Mouse (Mus musculus) midbrain, embryonic 13.5 days (tissue): Measurements from ENCODE around the gene Olfr681. TPM values are rescaled to one million over a fixed set of nuclear protein-coding genes. Genes with fewer than 3 reads are reported as not detected.
"Not testable (repeated sequence)": the region's sequence is repeated elsewhere in the genome, so short reads cannot be mapped to it uniquely, and the experiment has no call there.

Experiments used
- ATAC-seq: fragments of 200-750 bp; cut with Nextera tagmentation; 2 replicates; pipeline ENCODE4 v1.8.0; 2017; ENCODE audit warnings: mild to moderate bottlenecking, moderate TSS enrichment, moderate library complexity
- H3K27ac ChIP-seq: fragments of 300-500 bp; sonication (generic); 2 replicates; pipeline ENCODE4 v1.5.1; 2015; ENCODE audit warnings: inconsistent platforms, mild to moderate bottlenecking, moderate library complexity
- H3K27me3 ChIP-seq: fragments of 300-500 bp; sonication (generic); 2 replicates; pipeline ENCODE4 v1.6.1; 2015; ENCODE audit warnings: mild to moderate bottlenecking, inconsistent platforms
- H3K36me3 ChIP-seq: fragments of 300-500 bp; sonication (generic); 2 replicates; pipeline ENCODE4 v1.6.1; 2015; ENCODE audit warnings: mild to moderate bottlenecking, inconsistent platforms
- H3K4me1 ChIP-seq: fragments of 300-500 bp; sonication (generic); replicated peaks from 2 replicates; pipeline ENCODE4 v1.6.1; 2015; ENCODE audit warnings: inconsistent platforms
- H3K4me2 ChIP-seq: fragments of 300-500 bp; sonication (generic); replicated peaks from 2 replicates; pipeline ENCODE4 v1.6.1; 2015; ENCODE audit warnings: moderate library complexity, mild to moderate bottlenecking, inconsistent platforms
- H3K4me3 ChIP-seq: fragments of 300-500 bp; sonication (generic); replicated peaks from 2 replicates; pipeline ENCODE4 v1.5.1; 2015; ENCODE audit warnings: mild to moderate bottlenecking, inconsistent platforms
- H3K9ac ChIP-seq: fragments of 300-500 bp; sonication (generic); replicated peaks from 2 replicates; pipeline ENCODE4 v1.6.1; 2015; ENCODE audit warnings: mild to moderate bottlenecking, inconsistent platforms
- H3K9me3 ChIP-seq: fragments of 300-500 bp; sonication (generic); 2 replicates; pipeline ENCODE4 v1.6.1; 2016; ENCODE audit warnings: mild to moderate bottlenecking, inconsistent platforms
- WGBS: fragments of 180-500 bp; shearing (Covaris S2); methylation state at CpG from one replicate; pipeline ENCODE4 v1.1.7; 2015; 5-methylcytosine and 5-hydroxymethylcytosine counted together
- polyA plus RNA-seq: library from polyadenylated mRNA; unstranded; fragments of >200 nt; fragmentation: Nextera tagmentation; extraction: Ambion mirVana; gene quantifications from 2 replicates; pipeline ENCODE4 v1.2.1, GENCODE M21; 2015

The Olfr681 gene
- not detected in 2 replicates for polyA plus RNA-seq

DNA sequence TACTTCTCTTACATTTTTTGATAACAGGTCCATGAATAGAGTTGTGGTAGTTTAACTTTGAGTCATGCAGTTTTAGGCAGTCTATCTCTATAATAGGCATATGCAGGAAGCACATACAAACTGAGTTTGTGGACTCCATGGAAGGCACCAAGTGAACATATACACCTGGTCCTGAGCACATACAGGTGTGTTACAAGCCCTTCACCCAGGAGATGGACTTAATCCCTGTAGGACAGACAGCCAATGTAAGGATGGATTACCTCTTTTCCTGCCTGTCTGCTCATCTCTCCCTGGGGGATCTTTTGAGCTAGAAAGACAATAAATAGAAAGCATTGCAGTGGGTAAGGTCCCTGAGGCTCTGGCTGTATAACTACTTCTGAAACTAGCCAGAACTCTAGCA is at the start of gene Olfr681:
Gene Olfr681, plus strand, starts transcription at position 301 of the 400 bp plus-strand sequence.
- H3K9me3 ChIP-seq = no peaks in the 10 kb centered on the region
- no peak within 1 kb of the TSS for H3K9ac ChIP-seq
- H3K4me3 ChIP-seq = no peak within 1 kb of the TSS
- H3K27ac ChIP-seq = no peak within 1 kb of the TSS
- H3K27me3 ChIP-seq = no peaks in the 10 kb centered on the region
- no peaks in the 10 kb centered on the region for H3K4me1 ChIP-seq
- H3K4me2 ChIP-seq = no peak within 1 kb of the TSS
- no peaks in the 10 kb centered on the region for H3K36me3 ChIP-seq
- ATAC-seq = no peak

DNA sequence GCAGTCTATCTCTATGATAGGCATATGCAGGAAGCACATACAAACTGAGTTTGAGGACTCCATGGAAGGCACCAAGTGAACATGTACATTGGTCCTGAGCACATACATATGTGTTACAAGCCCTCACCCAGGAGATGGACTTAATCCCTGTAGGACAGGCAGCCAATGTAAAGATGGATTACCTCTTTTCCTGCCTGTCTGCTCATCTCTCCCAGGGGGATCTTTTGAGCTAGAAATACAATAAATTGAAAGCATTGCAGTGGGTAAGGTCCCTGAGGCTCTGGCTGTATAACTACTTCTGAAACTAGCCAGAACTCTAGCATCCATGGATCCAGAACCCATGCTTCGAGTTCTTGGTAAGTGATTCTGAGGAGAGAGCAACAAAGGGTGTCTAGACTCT is 35.7 kb upstream of the Olfr681 start, which contains the start of gene Olfr679:
Gene Olfr679, plus strand, starts transcription at position 301 of the 400 bp plus-strand sequence.
- no peak within 1 kb of the TSS for H3K4me2 ChIP-seq
- 62% methylated on average over 1 of the region's 1 CpGs for WGBS

DNA sequence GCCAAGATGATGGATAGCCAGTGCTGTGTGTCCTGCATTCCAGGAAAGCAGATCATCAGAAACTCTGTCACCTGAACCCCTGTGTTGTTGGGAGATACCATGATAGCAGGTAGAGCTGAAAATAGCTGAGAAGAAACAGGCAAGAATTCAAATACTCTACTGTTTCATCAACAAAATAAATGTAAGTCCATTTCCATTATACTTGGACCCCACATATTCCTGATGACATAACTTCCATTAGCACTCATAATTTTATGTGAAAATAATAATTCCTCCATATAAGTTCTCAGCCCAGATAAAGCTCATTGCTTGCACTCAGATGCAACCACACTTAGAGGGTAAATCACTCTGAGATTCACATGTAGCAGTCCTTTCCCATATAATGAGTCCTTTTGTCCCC is 23.9 kb upstream of the Olfr681 start, which contains the start of gene Olfr680-ps1:
Gene Olfr680-ps1, minus strand, starts transcription at position 101 of the 400 bp plus-strand sequence.
- not testable (repeated sequence) for H3K27ac ChIP-seq, H3K27me3 ChIP-seq, H3K9me3 ChIP-seq, H3K4me3 ChIP-seq, ATAC-seq, H3K4me1 ChIP-seq, H3K36me3 ChIP-seq, H3K9ac ChIP-seq, H3K4me2 ChIP-seq

More for the DNA sequence above, 35.7 kb upstream of the Olfr681 start, which contains the start of gene Olfr679:
- Histone ChIP-seq H3K9me3 (no peaks in the 10 kb centered on the region), H3K4me3 (no peak within 1 kb of the TSS), H3K27me3 (no peaks in the 10 kb centered on the region), H3K9ac (no peak within 1 kb of the TSS), H3K36me3 (no peaks in the 10 kb centered on the region), H3K27ac (no peak within 1 kb of the TSS), H3K4me1 (no peaks in the 10 kb centered on the region)
- ATAC-seq = no peak

DNA sequence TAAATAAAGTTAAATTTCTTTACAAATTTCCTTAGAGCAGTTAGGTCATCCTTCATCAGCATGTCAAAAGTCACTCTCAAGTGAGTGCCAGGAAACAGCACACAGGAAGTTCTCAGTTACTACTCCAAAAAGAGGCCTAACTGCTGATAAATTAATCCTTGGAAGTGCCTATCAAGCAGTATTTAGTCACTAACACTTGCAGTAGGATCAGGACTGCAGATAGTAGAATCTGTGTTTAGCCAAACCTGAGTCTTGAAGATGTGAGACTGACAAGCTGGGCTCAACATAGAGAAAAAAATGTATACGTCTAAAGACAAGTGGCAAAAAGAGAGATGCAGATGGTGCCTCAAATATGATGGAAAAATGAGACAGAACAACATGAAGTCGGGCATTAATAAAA is 24.6 kb downstream of the Olfr681 start:
- no peak overlapping the region for H3K27ac ChIP-seq
- ATAC-seq = no peak

GRCm38 (mm10) chr7:105146912-105147311 is 30.3 kb downstream of the Olfr681 start, which contains the start of gene Olfr683:
Olfr683 (minus strand) TSS chr7:105147012.
- Histone ChIP-seq H3K4me1 (no peaks in the 10 kb centered on the region), H3K27me3 (no peaks in the 10 kb centered on the region), H3K9ac (no peak within 1 kb of the TSS), H3K4me2 (no peak within 1 kb of the TSS), H3K4me3 (no peak within 1 kb of the TSS), H3K9me3 (no peaks in the 10 kb centered on the region), H3K36me3 (no peaks in the 10 kb centered on the region), H3K27ac (no peak within 1 kb of the TSS)
- ATAC-seq = no peak
- WGBS = 78% methylated on average over 1 of the region's 1 CpGs

More for the DNA sequence above, 24.6 kb downstream of the Olfr681 start:
- 79% methylated on average over 2 of the region's 2 CpGs for WGBS
- Histone ChIP-seq H3K4me3 (no peak overlapping the region), H3K4me1 (no peaks in the 10 kb centered on the region), H3K9me3 (no peaks in the 10 kb centered on the region), H3K9ac (no peak overlapping the region), H3K36me3 (no peaks in the 10 kb centered on the region), H3K4me2 (no peak overlapping the region), H3K27me3 (no peaks in the 10 kb centered on the region)

DNA sequence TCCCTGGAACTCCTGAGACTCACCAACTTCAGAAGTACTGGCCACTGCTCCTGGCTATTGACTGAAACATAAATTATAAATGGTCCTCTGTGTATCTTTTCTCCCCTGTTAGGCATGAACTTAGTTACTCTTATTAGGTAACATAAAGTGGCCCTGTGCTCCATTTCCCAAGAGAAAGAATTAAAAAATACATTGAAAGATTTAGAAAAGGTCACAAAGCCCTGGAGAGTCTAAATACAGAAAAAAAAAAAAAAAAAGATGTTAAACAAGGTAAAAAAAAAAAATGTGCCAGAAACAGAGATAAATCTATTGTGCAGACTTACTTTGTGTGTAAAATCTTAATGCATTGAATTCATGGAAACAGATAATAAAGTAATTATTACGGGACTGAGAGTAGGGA is 46.9 kb downstream of the Olfr681 start, which contains the start of gene Olfr684:
Gene Olfr684, minus strand, starts transcription at position 101 of the 400 bp plus-strand sequence.
- WGBS = 79% methylated on average over 1 of the region's 1 CpGs
- H3K4me1 ChIP-seq = no peaks in the 10 kb centered on the region
- no peak within 1 kb of the TSS for H3K4me3 ChIP-seq
- no peak within 1 kb of the TSS for H3K4me2 ChIP-seq
- no peaks in the 10 kb centered on the region for H3K9me3 ChIP-seq
- H3K36me3 ChIP-seq = no peaks in the 10 kb centered on the region
- no peak for ATAC-seq
- H3K27me3 ChIP-seq = no peaks in the 10 kb centered on the region
- no peak within 1 kb of the TSS for H3K27ac ChIP-seq
- no peak within 1 kb of the TSS for H3K9ac ChIP-seq

DNA sequence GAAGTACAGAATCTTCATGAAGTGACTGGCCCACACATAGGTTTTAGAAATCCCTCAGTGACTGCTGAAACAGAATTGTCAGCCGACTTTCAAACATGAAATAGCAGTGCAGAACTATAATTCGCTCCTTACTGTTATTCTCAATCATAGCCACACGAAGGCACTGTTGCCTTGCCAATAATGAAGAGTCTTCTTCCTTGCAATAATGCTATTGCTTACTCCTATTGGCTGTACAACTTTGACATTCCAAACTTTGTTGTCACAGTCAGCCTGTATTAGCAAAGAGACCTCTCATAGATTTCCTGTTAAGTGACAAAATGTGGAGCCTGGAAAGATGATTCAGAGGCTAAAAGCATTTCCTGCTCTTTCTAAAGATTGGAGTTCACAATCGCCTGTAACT is 54.1 kb downstream of the Olfr681 start:
- H3K4me1 ChIP-seq = no peaks in the 10 kb centered on the region
- H3K9ac ChIP-seq = no peak overlapping the region
- H3K4me2 ChIP-seq = no peak overlapping the region
- H3K27ac ChIP-seq = no peak overlapping the region
- 55% methylated on average over 4 of the region's 4 CpGs for WGBS
- H3K27me3 ChIP-seq = no peaks in the 10 kb centered on the region
- H3K4me3 ChIP-seq = no peak overlapping the region
- ATAC-seq = no peak
- no peaks in the 10 kb centered on the region for H3K9me3 ChIP-seq
- H3K36me3 ChIP-seq = no peaks in the 10 kb centered on the region

Other genes with a start within 250 kb of the Olfr681 start
- gene Olfr665, start 238.8 kb upstream of the Olfr681 start, polyA plus RNA-seq = not detected in 2 replicates
- not detected in 2 replicates for gene Olfr666, start 220.9 kb upstream of the Olfr681 start, polyA plus RNA-seq
- not detected in 2 replicates for gene Olfr667, start 195.4 kb upstream of the Olfr681 start, polyA plus RNA-seq
- not detected in 2 replicates for gene Olfr668, start 188.8 kb upstream of the Olfr681 start, polyA plus RNA-seq
- not detected in 2 replicates for gene Olfr669, start 182.6 kb upstream of the Olfr681 start, polyA plus RNA-seq
- gene Olfr670, start 154.2 kb upstream of the Olfr681 start, polyA plus RNA-seq = not detected in 2 replicates
- gene Olfr671, start 137.7 kb upstream of the Olfr681 start, polyA plus RNA-seq = not detected in 2 replicates
- gene Olfr672, start 114.8 kb upstream of the Olfr681 start, polyA plus RNA-seq = not detected in 2 replicates
- not detected in 2 replicates for gene Olfr675, start 88.4 kb upstream of the Olfr681 start, polyA plus RNA-seq
- gene Olfr676, start 84.1 kb upstream of the Olfr681 start, polyA plus RNA-seq = not detected in 2 replicates
- gene Olfr677, start 65.5 kb upstream of the Olfr681 start, polyA plus RNA-seq = not detected in 2 replicates
- gene Olfr678, start 52.4 kb upstream of the Olfr681 start, polyA plus RNA-seq = not detected in 2 replicates
- gene Olfr679, start 35.6 kb upstream of the Olfr681 start, polyA plus RNA-seq = not detected in 2 replicates
- gene Olfr680-ps1, start 24.0 kb upstream of the Olfr681 start, polyA plus RNA-seq = not detected in 2 replicates
- not detected in 2 replicates for gene Olfr683, start 30.2 kb downstream of the Olfr681 start, polyA plus RNA-seq
- not detected in 2 replicates for gene Olfr684, start 46.8 kb downstream of the Olfr681 start, polyA plus RNA-seq
- gene Olfr685, start 69.2 kb downstream of the Olfr681 start, polyA plus RNA-seq = not detected in 2 replicates
- gene Olfr686, start 90.6 kb downstream of the Olfr681 start, polyA plus RNA-seq = not detected in 2 replicates
- not detected in 2 replicates for gene Olfr688, start 171.3 kb downstream of the Olfr681 start, polyA plus RNA-seq
- gene Olfr689, start 194.3 kb downstream of the Olfr681 start, polyA plus RNA-seq = not detected in 2 replicates
- gene Olfr690, start 217.3 kb downstream of the Olfr681 start, polyA plus RNA-seq = not detected in 2 replicates
- 0.13 and 0.21 TPM in 2 replicates for gene Olfr691, start 225.4 kb downstream of the Olfr681 start, polyA plus RNA-seq